In the genomic region with DNA sequence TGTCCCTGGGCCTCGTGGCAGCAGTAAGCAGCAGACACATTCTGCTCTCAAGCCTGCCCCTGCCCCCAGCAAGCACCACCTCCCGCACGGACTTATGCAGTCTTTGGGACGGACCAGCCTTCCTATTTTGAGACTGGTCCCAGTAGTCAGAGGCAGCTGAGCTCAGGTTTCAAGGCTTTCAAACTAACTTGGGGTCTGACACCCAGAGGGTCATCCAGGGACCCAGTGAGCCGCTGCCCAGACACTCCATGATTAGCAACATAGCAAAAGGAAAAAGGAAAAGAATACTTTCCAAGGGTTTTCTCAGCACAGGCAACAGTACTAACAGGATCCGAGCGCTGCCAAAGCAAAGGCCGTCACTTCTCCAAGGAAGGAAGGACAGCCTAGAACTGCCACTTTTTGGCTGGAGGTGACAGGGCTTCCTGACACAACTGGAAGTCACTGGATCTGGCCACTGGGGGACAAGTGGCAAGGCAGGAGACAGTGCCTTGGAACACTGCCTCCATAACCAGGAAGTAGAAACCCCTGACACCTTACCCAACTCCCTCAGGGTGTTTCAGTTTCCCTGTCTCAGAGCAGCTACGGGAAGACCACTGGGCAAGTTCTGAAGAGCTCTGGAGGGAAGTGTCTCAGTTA, we compare ENCODE assay signal across 1 mouse cellular context.
TF ChIP-seq lines count a peak whose summit lies in the region.

No protein-coding gene starts in this region.

TF ChIP-seq in CH12.LX, 34 proteins besides CTCF, POLR2A, EP300 and RAD21 (continued from another document):
- TF ChIP-seq HCFC1 (IDR thresholded peaks at IDR 0.05; ENCODE audit: low read depth, low read length) (0 out of 2 replicates have a peak, but pooled peaks have one; percentile 12), USF2 (conservative IDR thresholded peaks at IDR 0.05; ENCODE audit: low read depth, low read length) (no peak), TBP (conservative IDR thresholded peaks at IDR 0.05; ENCODE audit: low read depth, low read length) (no peak), ZC3H11A (IDR thresholded peaks at IDR 0.05; ENCODE audit: low read depth, low read length) (no peak), NRF1 (IDR thresholded peaks at IDR 0.05; ENCODE audit: low read depth, low read length) (no peak), ZNF384 (IDR thresholded peaks at IDR 0.05; ENCODE audit: low read depth, low read length) (0 out of 2 replicates have a peak, but pooled peaks have one; percentile 1), GABPA (IDR thresholded peaks at IDR 0.05; ENCODE audit: insufficient replicate concordance, low read depth, low read length) (no peak), ZMIZ1 (IDR thresholded peaks at IDR 0.05; ENCODE audit: low read depth, low read length) (no peak), USF1 (IDR thresholded peaks at IDR 0.05; ENCODE audit: low read depth, low read length) (no peak), MYC (IDR thresholded peaks at IDR 0.05; ENCODE audit: low read depth, low read length) (no peak), CHD2 (IDR thresholded peaks at IDR 0.05; ENCODE audit: low read length) (peak; percentile 48; the same call in 1 of the 2 replicates), TCF12 (IDR thresholded peaks at IDR 0.05; ENCODE audit: low read depth, low read length) (peak; percentile 35; the same call in 1 of the 2 replicates), MEF2A (IDR thresholded peaks at IDR 0.05; ENCODE audit: borderline replicate concordance, low read depth, low read length) (peak; percentile 16; the same call in 1 of the 2 replicates), CHD1 (IDR thresholded peaks at IDR 0.05; ENCODE audit: low read depth, low read length) (no peak), IRF4 (IDR thresholded peaks at IDR 0.05; ENCODE audit: low read depth, low read length) (peak; percentile 49; the same call in 1 of the 2 replicates), MAZ (IDR thresholded peaks at IDR 0.05; ENCODE audit: low read depth, low read length) (no peak)
